Mouse (Mus musculus) layer of hippocampus, postnatal 14 days (tissue): ENCODE data around the gene Rlf. TPM values are rescaled to one million over a fixed set of nuclear protein-coding genes. Genes with fewer than 3 reads are reported as not detected.
"Not testable (repeated sequence)": the region's sequence is repeated elsewhere in the genome, so short reads cannot be mapped to it uniquely, and the experiment has no call there.

Source experiments
- DNase-seq, 2 experiments: peaks; one replicate each; pipeline ENCODE4 v3.0.0; 2021 to 2022; ENCODE audit warnings: low spot score in 2 of 2, mixed read lengths in 1 of 2
- total RNA-seq, 2 experiments: library from RNA; stranded (reverse); gene quantifications; 2 replicates each; pipeline ENCODE4 v1.2.3; 2021

Gene Rlf
- total RNA-seq, 2 experiments from 2014 or later = 30.6 to 32.2 TPM

DNA sequence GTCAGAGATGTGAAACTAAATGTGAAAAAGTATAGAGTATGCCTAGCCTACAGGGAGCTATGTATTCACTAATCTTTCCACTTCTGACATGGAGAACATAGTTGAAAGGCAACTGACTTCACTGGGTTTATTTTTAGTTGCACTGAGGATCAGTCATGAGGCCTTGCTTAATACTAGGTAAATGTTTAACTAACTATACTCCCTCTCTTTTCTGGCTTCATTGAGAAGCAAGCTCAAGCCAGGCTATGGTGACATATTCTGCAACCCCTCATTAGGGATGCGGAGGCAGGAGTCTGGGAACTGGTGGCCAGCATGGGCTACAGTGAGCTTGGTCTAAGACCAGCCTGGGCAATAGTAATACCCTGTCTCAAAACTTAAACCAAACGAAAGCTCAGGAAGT is 47.2 kb downstream of the Rlf start:
- DNase-seq = no peak

DNA sequence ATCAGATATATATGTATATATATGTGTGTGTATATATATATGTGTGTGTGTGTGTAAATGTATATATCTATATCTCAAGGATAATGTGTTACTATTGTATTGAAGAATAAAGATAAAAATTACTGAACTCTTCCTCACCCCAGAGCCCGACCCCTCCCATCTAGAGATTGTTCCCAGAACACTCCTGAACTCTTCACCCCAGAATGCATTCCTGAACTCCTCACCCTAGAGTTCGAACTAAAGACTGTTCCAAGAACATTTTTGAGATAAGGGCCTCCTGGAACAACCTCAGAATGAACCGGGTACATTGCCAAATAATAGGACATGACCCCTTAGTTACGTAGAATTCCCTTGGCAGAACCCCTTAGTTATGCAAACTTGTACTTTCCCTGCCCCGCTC is 48.2 kb downstream of the Rlf start:
- DNase-seq = not testable (repeated sequence)

DNA sequence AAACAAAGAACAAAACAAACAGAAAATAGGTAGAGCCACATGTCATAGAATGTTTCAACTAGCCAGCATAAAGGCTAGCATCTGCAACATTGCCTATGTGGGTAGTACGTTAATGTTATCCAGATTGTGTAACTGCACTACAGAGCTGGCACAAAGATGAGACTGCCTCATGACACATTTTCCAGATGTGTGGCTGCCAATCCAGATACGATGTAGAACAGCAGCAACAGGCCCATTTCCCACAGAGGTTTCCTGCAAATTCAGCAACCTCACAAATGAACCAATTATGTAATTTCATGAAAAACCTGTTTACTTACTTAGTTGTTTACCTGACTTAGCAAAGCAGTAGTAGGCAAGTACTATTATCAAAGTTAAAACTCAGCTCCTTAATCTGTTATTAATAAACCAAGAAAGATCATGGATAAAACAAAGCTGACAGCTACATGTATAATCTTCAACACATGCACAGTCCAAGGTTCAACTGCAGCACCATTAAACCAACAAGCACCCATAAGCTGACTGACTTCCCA is 51.3 kb downstream of the Rlf start:
- DNase-seq = no peak

DNA sequence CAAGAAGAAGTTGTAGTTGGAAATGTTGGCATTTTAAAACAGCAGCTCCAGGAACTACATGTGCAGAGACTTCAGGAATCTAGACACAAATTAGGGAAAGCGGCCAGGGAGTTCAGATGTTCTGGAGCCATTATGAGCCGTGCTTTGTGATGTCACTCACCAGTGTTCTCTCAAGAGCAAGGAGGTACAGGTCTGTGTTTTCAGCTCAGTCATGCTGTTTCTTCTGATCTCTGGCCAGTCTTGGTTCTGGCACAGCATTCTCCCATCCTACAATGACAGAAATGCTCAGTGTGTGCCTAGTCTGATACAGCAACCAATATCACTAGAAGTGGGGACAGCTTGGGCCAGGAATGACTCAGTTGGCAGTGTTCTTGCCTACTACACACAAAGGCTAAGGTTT is 105.8 kb downstream of the Rlf start, which contains the start of gene Tmco2:
Gene Tmco2 (minus strand): TSS at position 101 of the 400 bp plus-strand sequence.
- DNase-seq = no peak

DNA sequence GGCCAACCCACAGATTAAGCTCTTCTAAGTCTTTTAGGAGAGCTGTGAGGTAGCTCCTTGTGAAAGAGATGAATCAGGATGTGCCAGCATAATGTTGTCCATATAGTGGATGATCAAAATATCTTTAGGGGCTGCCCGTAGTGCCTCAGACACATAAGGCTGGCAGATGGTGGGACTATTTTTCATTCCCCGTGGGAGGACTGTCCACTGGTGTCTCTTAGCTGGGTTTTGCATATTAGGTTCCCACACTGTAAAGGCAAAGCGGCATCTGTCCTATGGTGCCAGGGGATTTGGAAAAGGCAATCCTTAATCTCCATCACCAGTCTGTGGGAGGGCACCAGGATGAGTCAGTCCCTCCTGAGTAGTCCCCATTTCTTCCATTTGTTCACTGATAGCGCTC is 111.6 kb downstream of the Rlf start:
- DNase-seq = no peak

DNA sequence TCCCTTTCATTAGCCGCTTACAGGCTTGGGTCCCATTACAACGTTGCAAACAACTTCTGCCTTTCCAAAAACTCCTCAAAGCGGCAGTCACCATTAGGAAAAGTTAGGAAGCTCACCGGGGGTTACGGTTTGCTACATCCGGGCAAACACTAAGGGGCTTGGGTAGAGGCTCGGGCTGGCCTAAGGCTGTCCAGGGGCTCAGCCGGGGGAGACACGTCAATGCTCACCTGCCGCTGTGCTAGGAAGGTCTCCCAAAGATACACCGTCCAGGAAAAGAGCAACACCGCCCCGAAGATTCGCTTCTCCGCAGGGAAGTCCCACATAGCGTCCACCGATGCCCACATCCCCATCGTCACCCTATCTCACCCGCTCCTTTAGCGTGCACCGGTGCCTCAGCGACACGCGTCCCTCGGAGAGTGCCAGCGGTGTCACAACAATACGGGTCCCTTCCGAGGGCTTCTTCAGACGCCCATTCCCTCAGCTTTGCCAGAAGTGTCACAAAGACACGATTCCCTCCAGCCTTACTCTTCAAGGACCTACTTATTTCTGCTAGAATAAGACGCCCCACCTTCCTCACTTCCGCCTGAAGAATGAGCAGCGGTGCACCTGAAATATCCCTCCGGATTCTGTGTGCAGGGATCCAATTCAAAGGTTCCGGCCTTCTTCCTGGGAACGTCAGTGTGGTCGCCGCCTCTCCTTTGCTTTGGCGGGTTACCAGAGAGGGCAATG is 117.1 kb downstream of the Rlf start, which contains the start of gene Zmpste24:
Gene Zmpste24 (minus strand): TSS at position 592 of the 729 bp plus-strand sequence.
- peak; percentile 89 to 91 for DNase-seq

Other genes starting within 250 kb of the Rlf start
- gene Smap2, start 197.8 kb downstream of the Rlf start, total RNA-seq = 100 to 1,000 TPM; 138 to 140 TPM
- 1 to 10 TPM; 5.7 to 7.0 TPM for gene Col9a2, start 175.7 kb downstream of the Rlf start, total RNA-seq
- gene Zmpste24, start 116.8 kb downstream of the Rlf start, total RNA-seq = 10 to 100 TPM; 24.7 to 25.6 TPM
- gene Tmco2, start 105.9 kb downstream of the Rlf start, total RNA-seq = not detected
- gene Gm12888, start 109.8 kb upstream of the Rlf start, total RNA-seq = not detected
- gene Gm12886, start 208.0 kb upstream of the Rlf start, total RNA-seq = not detected